In genomic region chr19:5414534-5414957, GRCm38 (mm10) we compare ENCODE assay signal across 14 mouse cellular contexts. TPM values are rescaled to one million over a fixed set of nuclear protein-coding genes. Genes with fewer than 3 reads are reported as not detected.
DNase-seq lines count a peak whose midpoint lies in the region; ATAC-seq and TF ChIP-seq lines count a peak whose summit lies in the region.
"Had no signal": no experiment of that assay in that cellular context is flagged by ENCODE, and none has a peak within 500 bp of the region (broad histone marks: within the 10 kb centered on the region; RNA-seq: fewer than 3 reads in every experiment).

No protein-coding gene starts in this region.

- ATAC-seq in frontal cortex, adult (ENCODE audit: low TSS enrichment) = peak; percentile 52; the same call in 1 of the 2 replicates
- ATAC-seq: forebrain, postnatal 0 days had no signal

- H3K27me3 ChIP-seq in MEL (ENCODE audit: control insufficient read depth in 1 of 2, insufficient read depth in 2 of 2, low read length in 2 of 2) = no peaks in the 10 kb centered on the region
- H3K27me3 ChIP-seq: embryonic facial prominence, embryonic 13.5 days; hindbrain, embryonic 13.5 days had no signal

- no peaks in the 10 kb centered on the region for H3K79me2 ChIP-seq in MEL (ENCODE audit: control insufficient read depth, insufficient read depth, low read length, poor library complexity)

- H3K36me3 ChIP-seq in MEL (ENCODE audit: control insufficient read depth in 1 of 2, insufficient read depth in 2 of 2, low read length in 2 of 2) = no peaks in the 10 kb centered on the region

- no peak for TF ChIP-seq RAD21 in MEL (IDR thresholded peaks at IDR 0.05; ENCODE audit: low read depth, low read length)

- DNase-seq in frontal cortex, postnatal 10 days (ENCODE audit: low spot score in 2 of 2) = no peak
- DNase-seq in kidney, postnatal 14 days = peak; percentile 70
- no peak for DNase-seq in kidney, postnatal 4 days
- DNase-seq in MEL (ENCODE audit: low read depth, low spot score) = no peak
- DNase-seq in heart, postnatal 14 days = peak; percentile 39 to 55
- no peak for DNase-seq in right cerebral cortex, postnatal 10 days (ENCODE audit: low spot score in 2 of 2)
- no peak for DNase-seq in cerebellum, adult 9-11 months
- DNase-seq: B cell, adult 2 months; forebrain, postnatal 0 days; lung, embryonic 14.5 days had no signal

- 0 out of 4 replicates have a peak, but pooled peaks cover 0 to 2% of the 10 kb centered on the region in 2 experiments for H3K4me1 ChIP-seq in MEL (ENCODE audit: control insufficient read depth in 1 of 2, insufficient read depth in 2 of 2, low read length in 2 of 2)
- H3K4me1 ChIP-seq: hindbrain, embryonic 13.5 days had no signal

- TF ChIP-seq CTCF in MEL (IDR thresholded peaks at IDR 0.05 in 2 of 3, conservative IDR thresholded peaks at IDR 0.05 in 1 of 3; ENCODE audit: control insufficient read depth in 1 of 3, insufficient read depth in 1 of 3, low read depth in 2 of 3, low read length in 3 of 3, poor library complexity in 1 of 3, severe bottlenecking in 1 of 3) = no peak

- no peak for TF ChIP-seq EP300 in MEL (IDR thresholded peaks at IDR 0.05; ENCODE audit: low read depth in 1 of 2, low read length in 2 of 2)

- no peak overlapping the region for H3K9ac ChIP-seq in MEL (ENCODE audit: control insufficient read depth, low read depth, low read length, poor library complexity, severe bottlenecking)
- H3K9ac ChIP-seq: embryonic facial prominence, embryonic 13.5 days; forebrain, postnatal 0 days; hindbrain, embryonic 13.5 days; lung, embryonic 14.5 days had no signal

- TF ChIP-seq POLR2A in MEL (IDR thresholded peaks at IDR 0.05; ENCODE audit: control insufficient read depth in 1 of 2, insufficient read depth in 1 of 2, low read depth in 1 of 2, low read length in 2 of 2, poor library complexity in 1 of 2) = no peak

- intact Hi-C loops in heart, postnatal 14 days (cut with DNase I) = no loop called here

- no peaks in the 10 kb centered on the region for H3K9me3 ChIP-seq in MEL (replicated peaks; ENCODE audit: insufficient read depth, low read length)
- H3K9me3 ChIP-seq: embryonic facial prominence, embryonic 13.5 days; hindbrain, embryonic 13.5 days had no signal

- H3K27ac ChIP-seq in MEL (ENCODE audit: control insufficient read depth, low read depth, low read length) = no peak overlapping the region
- H3K27ac ChIP-seq: embryonic facial prominence, embryonic 13.5 days; hindbrain, embryonic 13.5 days had no signal

- no peak overlapping the region for H3K4me3 ChIP-seq in MEL (ENCODE audit: control insufficient read depth in 1 of 2, insufficient read depth in 1 of 2, low read depth in 2 of 2, low read length in 2 of 2)
- H3K4me3 ChIP-seq: embryonic facial prominence, embryonic 13.5 days; hindbrain, embryonic 13.5 days had no signal

TF ChIP-seq in MEL, 35 proteins besides CTCF, POLR2A, EP300 and RAD21:
- TF ChIP-seq MAX (IDR thresholded peaks at IDR 0.05; ENCODE audit: low read length) (no peak), ETS1 (IDR thresholded peaks at IDR 0.05; ENCODE audit: low read depth, low read length) (0 out of 2 replicates have a peak, but pooled peaks have one; percentile 16), ZNF384 (IDR thresholded peaks at IDR 0.05; ENCODE audit: low read depth, low read length) (0 out of 2 replicates have a peak, but pooled peaks have one; percentile 2), TBP (IDR thresholded peaks at IDR 0.05; ENCODE audit: low read depth, low read length) (no peak), ZMIZ1 (IDR thresholded peaks at IDR 0.05; ENCODE audit: low read depth, low read length) (no peak)

RNA-seq across cellular contexts. Expression of gene Drap1, which starts 10.2 kb away (rescaled TPM):
- 160 and 183 TPM in 2 replicates for total RNA-seq in MEL (2012; rRNA removed)
- 100 to 1,000 TPM in 1 of 2 experiments, not detected in 1; 307 TPM for polyA plus RNA-seq in MEL (2012; ENCODE audit: insufficient read depth in 1 of 2, insufficient read length in 2 of 2, low read depth in 1 of 2, low replicate concordance in 2 of 2, missing spikeins in 1 of 2)
- 100 to 1,000 TPM; 252 to 264 TPM for total RNA-seq in heart, postnatal 14 days (2021)

RNA-seq across cellular contexts. Expression of gene AI837181, which starts 10.4 kb away (rescaled TPM):
- total RNA-seq in MEL (2012; rRNA removed) = 8.4 and 8.9 TPM in 2 replicates
- polyA plus RNA-seq in MEL (2012; ENCODE audit: insufficient read depth in 1 of 2, insufficient read length in 2 of 2, low read depth in 1 of 2, low replicate concordance in 2 of 2, missing spikeins in 1 of 2) = 10 to 100 TPM in 1 of 2 experiments, not detected in 1; 41.3 TPM
- 10 to 100 TPM; 39.9 to 41.9 TPM for total RNA-seq in heart, postnatal 14 days (2021)

RNA-seq across cellular contexts. Expression of gene Tsga10ip, which starts 12.2 kb away (rescaled TPM):
- total RNA-seq in MEL (2012; rRNA removed) = 0.54 and 0.72 TPM in 2 replicates
- 1 to 10 TPM in 1 of 2 experiments, not detected in 1; 4.5 TPM for polyA plus RNA-seq in MEL (2012; ENCODE audit: insufficient read depth in 1 of 2, insufficient read length in 2 of 2, low read depth in 1 of 2, low replicate concordance in 2 of 2, missing spikeins in 1 of 2)
- total RNA-seq in heart, postnatal 14 days (2021) = under 1 TPM; 0.31 to 0.90 TPM
- total RNA-seq: left cerebral cortex, postnatal 36 days had no signal
- polyA plus RNA-seq: embryonic facial prominence, embryonic 13.5 days; lung, embryonic 14.5 days had no signal

RNA-seq across cellular contexts. Expression of gene Sart1, which starts 26.0 kb away (rescaled TPM):
- 114 and 117 TPM in 2 replicates for total RNA-seq in MEL (2012; rRNA removed)
- 100 to 1,000 TPM in 1 of 2 experiments, not detected in 1; 141 TPM for polyA plus RNA-seq in MEL (2012; ENCODE audit: insufficient read depth in 1 of 2, insufficient read length in 2 of 2, low read depth in 1 of 2, low replicate concordance in 2 of 2, missing spikeins in 1 of 2)
- 10 to 100 TPM; 47.5 to 49.5 TPM for total RNA-seq in heart, postnatal 14 days (2021)

RNA-seq across cellular contexts. Expression of gene Fosl1, which starts 32.8 kb away (rescaled TPM):
- 1.1 and 2.0 TPM in 2 replicates for total RNA-seq in MEL (2012; rRNA removed)
- 1 to 10 TPM in 1 of 2 experiments, not detected in 1; 3.1 TPM for polyA plus RNA-seq in MEL (2012; ENCODE audit: insufficient read depth in 1 of 2, insufficient read length in 2 of 2, low read depth in 1 of 2, low replicate concordance in 2 of 2, missing spikeins in 1 of 2)
- not detected for total RNA-seq in heart, postnatal 14 days (2021)
- total RNA-seq: left cerebral cortex, postnatal 36 days had no signal
- polyA plus RNA-seq: embryonic facial prominence, embryonic 13.5 days; forebrain, postnatal 0 days; hindbrain, embryonic 13.5 days; lung, embryonic 14.5 days had no signal

Comparison
In these comparisons a context has a peak if more than half of its experiments do, and no peak if none do; other contexts are left out.
1. DNase-seq: peak in kidney, postnatal 14 days (single experiment) and heart, postnatal 14 days (2 of 2); none in frontal cortex, postnatal 10 days (0 of 2), kidney, postnatal 4 days (0 of 2), MEL (single experiment), right cerebral cortex, postnatal 10 days (0 of 2) and cerebellum, adult 9-11 months (single experiment).